Mouse (Mus musculus) adrenal gland, postnatal 25 days (tissue): Measurements from ENCODE around the gene Ccl20. TPM values are rescaled to one million over a fixed set of nuclear protein-coding genes. Genes with fewer than 3 reads are reported as not detected.

Experiments
- DNase-seq: peaks from one replicate; pipeline ENCODE4 v3.0.0; 2021; ENCODE audit warnings: mixed read lengths
- total RNA-seq: library from RNA; stranded (reverse); gene quantifications from 2 replicates; pipeline ENCODE4 v1.2.3, GENCODE M21; 2021

Ccl20 gene
- total RNA-seq, 1 experiment from 2014 or later, result not detected

GRCm38 (mm10) chr1:83141510-83141909 is 24.9 kb downstream of the Ccl20 start:
- no peak for DNase-seq

DNA sequence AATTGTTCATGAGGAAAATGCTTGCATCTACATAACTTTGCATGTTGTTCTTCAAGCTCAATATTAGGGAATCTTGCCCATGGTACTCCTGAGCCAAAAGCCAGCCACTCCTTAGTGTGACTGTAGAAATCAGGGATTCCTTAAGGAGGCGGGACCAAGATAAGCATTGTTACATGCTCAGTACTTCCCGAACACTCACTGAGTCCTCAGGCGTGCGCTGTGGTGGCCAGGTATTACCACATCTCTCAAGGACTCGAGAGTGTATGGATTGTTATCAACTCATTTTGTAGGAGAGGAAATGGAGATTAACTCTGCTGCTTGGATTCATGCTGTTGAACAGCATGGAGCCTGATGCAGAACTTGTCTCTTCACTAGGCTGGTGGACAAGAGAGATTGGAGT is 25.5 kb downstream of the Ccl20 start:
- DNase-seq, result no peak

GRCm38 (mm10) chr1:83146547-83146946 is 30.0 kb downstream of the Ccl20 start:
- DNase-seq, result no peak

DNA sequence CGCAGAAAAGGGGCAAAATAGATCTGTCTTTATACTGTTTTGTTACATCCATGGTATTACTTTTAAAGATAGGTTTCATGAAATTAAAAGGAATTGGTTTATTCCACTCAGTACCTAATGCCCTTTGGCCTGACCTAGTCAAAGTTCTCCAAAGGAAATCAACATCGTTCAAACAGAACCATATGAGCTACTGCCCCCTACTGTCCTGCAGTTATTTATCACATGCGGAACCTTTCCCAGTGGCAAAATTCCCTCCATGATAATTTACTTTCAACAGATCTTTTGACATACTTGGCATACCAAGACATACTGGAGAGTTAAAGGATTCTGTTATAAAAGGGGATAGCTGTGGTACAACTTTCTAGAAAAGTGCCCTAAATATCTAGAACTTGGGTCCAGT is 33.7 kb downstream of the Ccl20 start:
- DNase-seq, result no peak

- DNase-seq, result no peak
Observed at GRCm38 (mm10) chr1:83152961-83153360, 36.4 kb downstream of the Ccl20 start.

DNA sequence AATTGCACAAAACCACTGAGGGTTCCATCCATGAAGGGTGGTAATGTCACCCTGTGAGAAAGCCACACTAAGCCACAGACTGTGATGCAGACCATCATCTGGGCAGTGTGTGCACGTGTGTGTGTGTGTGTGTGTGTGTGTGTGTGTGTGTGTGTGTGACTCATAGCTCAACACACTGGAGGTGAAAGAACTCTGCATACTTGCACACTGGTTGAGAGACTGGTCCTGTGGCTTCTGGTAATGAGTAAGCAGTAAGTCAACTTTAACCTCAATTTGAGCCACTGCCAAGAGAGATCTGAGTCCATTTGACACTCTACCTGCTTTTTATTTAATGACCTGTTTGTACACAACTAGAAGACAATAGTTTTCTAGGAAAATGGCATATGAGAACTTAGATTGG is 40.3 kb downstream of the Ccl20 start:
- no peak for DNase-seq

- peak; percentile 63 for DNase-seq
Observed at GRCm38 (mm10) chr1:83159603-83160002, 43.0 kb downstream of the Ccl20 start, which contains the start of gene Daw1. Gene Daw1, plus strand, starts transcription at chr1:83159752.

DNA sequence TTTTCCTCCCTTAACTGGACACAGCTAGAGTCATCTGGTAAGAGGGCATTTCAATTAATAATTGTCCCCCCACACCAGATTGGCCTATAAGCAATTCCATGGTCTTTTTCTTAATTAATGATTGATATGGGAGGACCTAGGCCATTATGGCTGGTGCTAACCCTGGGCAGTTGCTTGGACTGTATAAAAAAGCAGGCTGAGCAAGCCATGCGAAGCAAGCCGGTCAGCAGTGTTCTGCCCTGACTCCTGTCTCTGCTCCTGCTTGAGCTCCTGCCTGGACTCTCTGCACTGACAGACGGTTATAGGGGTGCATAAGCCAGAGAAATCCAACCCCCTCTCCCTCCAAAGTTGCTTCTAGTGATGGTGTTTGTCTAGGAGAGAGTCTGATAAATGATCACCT is 45.1 kb downstream of the Ccl20 start:
- DNase-seq, result no peak

DNA sequence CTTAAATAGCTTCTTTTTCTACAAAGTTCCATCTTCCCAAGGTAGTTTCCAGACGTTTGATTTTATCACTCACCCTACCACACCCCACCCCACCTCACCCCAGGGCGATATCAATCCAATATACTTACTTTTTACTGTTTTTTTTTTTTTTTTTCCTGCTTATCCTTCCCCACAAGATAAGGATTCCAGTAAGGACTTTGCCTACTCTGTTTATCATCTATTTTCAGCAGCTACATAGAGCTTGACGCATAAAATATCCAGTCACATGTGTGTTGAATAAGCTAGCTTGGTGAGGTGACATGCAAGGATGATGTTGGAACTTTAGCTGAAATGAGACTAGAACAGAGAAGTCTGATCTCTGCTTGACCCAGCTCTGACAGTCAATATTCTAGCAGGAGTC is 47.5 kb downstream of the Ccl20 start:
- no peak for DNase-seq

Other genes with a start within 250 kb of the Ccl20 start
- gene A030005L19Rik, start 203.4 kb upstream of the Ccl20 start, total RNA-seq, result 0.39 TPM in 1 of 2 replicates, not detected in the other
- not detected in 2 replicates for gene A030014E15Rik, start 191.8 kb upstream of the Ccl20 start, total RNA-seq
- gene Gm6217, start 185.4 kb upstream of the Ccl20 start, total RNA-seq, result not detected in 2 replicates
- not detected in 2 replicates for gene A030003K21Rik, start 173.4 kb upstream of the Ccl20 start, total RNA-seq
- gene Gm7544, start 160.8 kb upstream of the Ccl20 start, total RNA-seq, result not detected in 2 replicates
- not detected in 2 replicates for gene Gm47955, start 156.5 kb upstream of the Ccl20 start, total RNA-seq
- not detected in 2 replicates for gene Gm47959, start 116.2 kb upstream of the Ccl20 start, total RNA-seq
- 0.52 TPM in 1 of 2 replicates, not detected in the other for gene Slc19a3, start 78.3 kb upstream of the Ccl20 start, total RNA-seq
- gene Krtap28-10, start 74.3 kb upstream of the Ccl20 start, total RNA-seq, result not detected in 2 replicates
- not detected in 2 replicates for gene Gm47969, start 71.8 kb upstream of the Ccl20 start, total RNA-seq
- not detected in 2 replicates for gene A030005K14Rik, start 57.4 kb upstream of the Ccl20 start, total RNA-seq
- gene Krtap28-13, start 55.8 kb upstream of the Ccl20 start, total RNA-seq, result not detected in 2 replicates
- not detected in 2 replicates for gene Daw1, start 43.0 kb downstream of the Ccl20 start, total RNA-seq